Mouse (Mus musculus): ENCODE data around the gene Creb3. TPM values are rescaled to one million over a fixed set of nuclear protein-coding genes. Genes with fewer than 3 reads are reported as not detected.

Gene Creb3
- total RNA-seq, 2 experiments from 2014 or later: 13.4 to 25.7 TPM

Other genes starting within 250 kb of the Creb3 start
- 1.3 and 2.9 TPM in 2 replicates for gene Rusc2, start 180.4 kb upstream of the Creb3 start, total RNA-seq (2014; fragmentation: Nextera tagmentation)
- 1.7 and 1.9 TPM in 2 replicates for gene Rusc2, start 180.4 kb upstream of the Creb3 start, total RNA-seq (2017)
- not detected in 2 replicates for gene Fam166b, start 133.2 kb upstream of the Creb3 start, total RNA-seq (2014; fragmentation: Nextera tagmentation)
- not detected in 2 replicates for gene Fam166b, start 133.2 kb upstream of the Creb3 start, total RNA-seq (2017)
- 6.9 and 24.2 TPM in 2 replicates for gene Tesk1, start 120.4 kb upstream of the Creb3 start, total RNA-seq (2014; fragmentation: Nextera tagmentation)
- gene Tesk1, start 120.4 kb upstream of the Creb3 start, total RNA-seq (2017): 5.9 and 7.4 TPM in 2 replicates
- 7.7 and 11.1 TPM in 2 replicates for gene Cd72, start 107.7 kb upstream of the Creb3 start, total RNA-seq (2014; fragmentation: Nextera tagmentation)
- 7.0 and 9.1 TPM in 2 replicates for gene Cd72, start 107.7 kb upstream of the Creb3 start, total RNA-seq (2017)
- gene Sit1, start 78.6 kb upstream of the Creb3 start, total RNA-seq (2014; fragmentation: Nextera tagmentation): not detected in 2 replicates
- gene Sit1, start 78.6 kb upstream of the Creb3 start, total RNA-seq (2017): not detected in 2 replicates
- gene Ccdc107, start 69.4 kb upstream of the Creb3 start, total RNA-seq (2014; fragmentation: Nextera tagmentation): 28.2 and 44.7 TPM in 2 replicates
- gene Ccdc107, start 69.4 kb upstream of the Creb3 start, total RNA-seq (2017): 48.0 and 56.1 TPM in 2 replicates
- 52.0 and 55.5 TPM in 2 replicates for gene Arhgef39, start 62.6 kb upstream of the Creb3 start, total RNA-seq (2014; fragmentation: Nextera tagmentation)
- gene Arhgef39, start 62.6 kb upstream of the Creb3 start, total RNA-seq (2017): 63.7 and 81.2 TPM in 2 replicates
- 11.6 and 16.9 TPM in 2 replicates for gene Car9, start 55.4 kb upstream of the Creb3 start, total RNA-seq (2014; fragmentation: Nextera tagmentation)
- gene Car9, start 55.4 kb upstream of the Creb3 start, total RNA-seq (2017): 4.1 and 7.6 TPM in 2 replicates
- 1.6 and 3.8 TPM in 2 replicates for gene Tpm2, start 38.6 kb upstream of the Creb3 start, total RNA-seq (2014; fragmentation: Nextera tagmentation)
- gene Tpm2, start 38.6 kb upstream of the Creb3 start, total RNA-seq (2017): 2.5 and 5.2 TPM in 2 replicates
- gene Tln1, start 359 bp downstream of the Creb3 start, total RNA-seq (2014; fragmentation: Nextera tagmentation): 167 and 198 TPM in 2 replicates
- gene Tln1, start 359 bp downstream of the Creb3 start, total RNA-seq (2017): 251 and 299 TPM in 2 replicates
- 28.1 and 30.8 TPM in 2 replicates for gene Rgp1, start 16.4 kb downstream of the Creb3 start, total RNA-seq (2014; fragmentation: Nextera tagmentation)
- gene Rgp1, start 16.4 kb downstream of the Creb3 start, total RNA-seq (2017): 9.9 and 10.9 TPM in 2 replicates
- gene Gba2, start 16.5 kb downstream of the Creb3 start, total RNA-seq (2014; fragmentation: Nextera tagmentation): 10.6 and 19.0 TPM in 2 replicates
- gene Gba2, start 16.5 kb downstream of the Creb3 start, total RNA-seq (2017): 7.8 and 8.4 TPM in 2 replicates
- gene Msmp, start 22.2 kb downstream of the Creb3 start, total RNA-seq (2014; fragmentation: Nextera tagmentation): not detected in 2 replicates
- gene Msmp, start 22.2 kb downstream of the Creb3 start, total RNA-seq (2017): not detected in 2 replicates
- gene Npr2, start 69.6 kb downstream of the Creb3 start, total RNA-seq (2014; fragmentation: Nextera tagmentation): 0.64 TPM in 1 of 2 replicates, not detected in the other
- gene Npr2, start 69.6 kb downstream of the Creb3 start, total RNA-seq (2017): 0.31 and 0.56 TPM in 2 replicates
- gene Spag8, start 91.3 kb downstream of the Creb3 start, total RNA-seq (2014; fragmentation: Nextera tagmentation): 1.3 TPM in 1 of 2 replicates, not detected in the other
- not detected in 2 replicates for gene Spag8, start 91.3 kb downstream of the Creb3 start, total RNA-seq (2017)
- 58.6 and 78.3 TPM in 2 replicates for gene Hint2, start 94.1 kb downstream of the Creb3 start, total RNA-seq (2014; fragmentation: Nextera tagmentation)
- gene Hint2, start 94.1 kb downstream of the Creb3 start, total RNA-seq (2017): 55.1 and 63.3 TPM in 2 replicates
- gene Tmem8b, start 106.6 kb downstream of the Creb3 start, total RNA-seq (2014; fragmentation: Nextera tagmentation): 1.9 and 4.9 TPM in 2 replicates
- 0.46 and 0.52 TPM in 2 replicates for gene Tmem8b, start 106.6 kb downstream of the Creb3 start, total RNA-seq (2017)
- not detected in 2 replicates for gene Fam221b, start 106.8 kb downstream of the Creb3 start, total RNA-seq (2014; fragmentation: Nextera tagmentation)
- 0.34 and 0.36 TPM in 2 replicates for gene Fam221b, start 106.8 kb downstream of the Creb3 start, total RNA-seq (2017)
- not detected in 2 replicates for gene Olfr70, start 138.5 kb downstream of the Creb3 start, total RNA-seq (2014; fragmentation: Nextera tagmentation)
- gene Olfr70, start 138.5 kb downstream of the Creb3 start, total RNA-seq (2017): not detected in 2 replicates
- gene Olfr71, start 147.9 kb downstream of the Creb3 start, total RNA-seq (2014; fragmentation: Nextera tagmentation): not detected in 2 replicates
- gene Olfr71, start 147.9 kb downstream of the Creb3 start, total RNA-seq (2017): not detected in 2 replicates
- gene Hrct1, start 164.9 kb downstream of the Creb3 start, total RNA-seq (2014; fragmentation: Nextera tagmentation): not detected in 2 replicates
- gene Hrct1, start 164.9 kb downstream of the Creb3 start, total RNA-seq (2017): not detected in 2 replicates
- gene Spaar, start 167.7 kb downstream of the Creb3 start, total RNA-seq (2014; fragmentation: Nextera tagmentation): not detected in 2 replicates
- not detected in 2 replicates for gene Spaar, start 167.7 kb downstream of the Creb3 start, total RNA-seq (2017)
- gene Olfr159, start 208.7 kb downstream of the Creb3 start, total RNA-seq (2014; fragmentation: Nextera tagmentation): not detected in 2 replicates
- gene Olfr159, start 208.7 kb downstream of the Creb3 start, total RNA-seq (2017): not detected in 2 replicates

All from granulocyte monocyte progenitor cell, adult 5-6 weeks (primary cell).